8 mouse cellular contexts compared by ENCODE assay signal in the genomic region with DNA sequence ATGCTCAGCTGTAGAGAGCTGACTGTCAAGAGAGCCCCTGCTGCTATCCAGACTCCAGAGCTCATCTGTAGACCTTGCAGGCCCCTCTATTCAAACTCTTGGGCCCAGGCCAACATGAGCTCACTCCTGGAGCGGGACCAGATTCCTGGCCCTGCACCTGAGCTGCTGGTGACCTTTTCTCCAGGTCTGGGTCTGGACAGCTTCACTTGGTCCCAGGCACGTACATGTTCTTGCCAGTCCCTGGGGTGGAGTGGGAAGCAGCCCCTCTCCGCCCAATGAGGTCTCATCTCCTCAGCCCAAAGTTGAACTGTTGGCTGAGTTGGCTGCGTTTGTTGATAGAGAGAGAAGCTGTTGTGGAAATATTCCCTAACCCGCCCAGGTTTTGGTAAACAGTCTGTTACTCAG. TPM values are rescaled to one million over a fixed set of nuclear protein-coding genes. Genes with fewer than 3 reads are reported as not detected.
DNase-seq lines count a peak whose midpoint lies in the region; ATAC-seq lines count a peak whose summit lies in the region.

No protein-coding gene starts in this region.

- H3K36me3 ChIP-seq in midbrain, embryonic 10.5 days: peaks cover 12% of the 10 kb centered on the region; the same call in 1 of the 2 replicates
- no peaks in the 10 kb centered on the region for H3K36me3 ChIP-seq in midbrain, embryonic 11.5 days (ENCODE audit: control insufficient read depth, insufficient read depth, low read length)
- H3K36me3 ChIP-seq in lung, embryonic 16.5 days (ENCODE audit: control insufficient read depth, insufficient read depth, low read length): no peaks in the 10 kb centered on the region

- 87% methylated on average over 5 of the region's 5 CpGs for WGBS in midbrain, embryonic 10.5 days
- WGBS in midbrain, embryonic 11.5 days: 94% methylated on average over 5 of the region's 5 CpGs
- WGBS in lung, embryonic 16.5 days: 28% methylated on average over 5 of the region's 5 CpGs

- H3K4me1 ChIP-seq in midbrain, embryonic 10.5 days: peaks cover 89% of the 10 kb centered on the region
- H3K4me1 ChIP-seq in midbrain, embryonic 11.5 days (ENCODE audit: control insufficient read depth, insufficient read depth, low read length): peaks cover 47% of the 10 kb centered on the region
- H3K4me1 ChIP-seq in lung, embryonic 16.5 days (replicated peaks; ENCODE audit: control insufficient read depth, insufficient read depth, low read length): peaks cover 64% of the 10 kb centered on the region

- H3K4me2 ChIP-seq in midbrain, embryonic 11.5 days: no peak overlapping the region
- H3K4me2 ChIP-seq in lung, embryonic 16.5 days (ENCODE audit: low read depth, low read length): no peak overlapping the region

- no peak for DNase-seq in midbrain, embryonic 10.5 days (ENCODE audit: low spot score)
- DNase-seq in midbrain, embryonic 11.5 days (ENCODE audit: low spot score, missing footprints): no peak
- peak; percentile 59 to 61 for DNase-seq in cerebellum, postnatal 36 days
- peak; percentile 77 to 82 for DNase-seq in heart, postnatal 14 days
- no peak for DNase-seq in thymus, postnatal 36 days
- DNase-seq in thymus, postnatal 10 days (ENCODE audit: low spot score in 2 of 2): no peak
- no peak for DNase-seq in urinary bladder, adult 2 months (ENCODE audit: low spot score)

- H3K9ac ChIP-seq in midbrain, embryonic 11.5 days (ENCODE audit: low read length): no peak overlapping the region
- H3K9ac ChIP-seq in lung, embryonic 16.5 days (ENCODE audit: low read length): no peak overlapping the region

- no peak overlapping the region for H3K4me3 ChIP-seq in midbrain, embryonic 10.5 days
- H3K4me3 ChIP-seq in midbrain, embryonic 11.5 days (ENCODE audit: low read depth, low read length): no peak overlapping the region
- no peak overlapping the region for H3K4me3 ChIP-seq in lung, embryonic 16.5 days (ENCODE audit: low read length)

- H3K27ac ChIP-seq in midbrain, embryonic 10.5 days (replicated peaks): peak overlapping the region; percentile 60
- H3K27ac ChIP-seq in midbrain, embryonic 11.5 days (ENCODE audit: low read depth, low read length): no peak overlapping the region
- peak overlapping the region; percentile 61; the same call in 1 of the 2 replicates for H3K27ac ChIP-seq in lung, embryonic 16.5 days (ENCODE audit: low read length)

- peaks cover 17% of the 10 kb centered on the region; the same call in 1 of the 2 replicates for H3K27me3 ChIP-seq in midbrain, embryonic 10.5 days (ENCODE audit: low read depth, poor library complexity, severe bottlenecking)
- peaks cover 2% of the 10 kb centered on the region; the same call in 1 of the 2 replicates for H3K27me3 ChIP-seq in midbrain, embryonic 11.5 days (ENCODE audit: control insufficient read depth, insufficient read depth, low read length)
- H3K27me3 ChIP-seq in lung, embryonic 16.5 days (ENCODE audit: control insufficient read depth, insufficient read depth, low read depth, low read length): no peaks in the 10 kb centered on the region

- no peaks in the 10 kb centered on the region for H3K9me3 ChIP-seq in midbrain, embryonic 10.5 days (replicated peaks)
- no peaks in the 10 kb centered on the region for H3K9me3 ChIP-seq in midbrain, embryonic 11.5 days (ENCODE audit: control insufficient read depth, low read length)
- no peaks in the 10 kb centered on the region for H3K9me3 ChIP-seq in lung, embryonic 16.5 days (ENCODE audit: control insufficient read depth, low read length)

- intact Hi-C loops in heart, postnatal 14 days (cut with DNase I): loop anchor here (2.0 kb wide), 2 partner anchors 26 to 40 kb away; no protein-coding TSS in a partner anchor

- no peak for ATAC-seq in midbrain, embryonic 11.5 days (ENCODE audit: low FRiP score)
- ATAC-seq in lung, embryonic 16.5 days (ENCODE audit: low read depth): no peak

RNA-seq across cellular contexts. Expression of a gene that starts 45.3 kb away (rescaled TPM):
- 70.6 and 78.8 TPM in 2 replicates for polyA plus RNA-seq in midbrain, embryonic 10.5 days (2016; fragmentation: Nextera tagmentation; extraction: Ambion mirVana)
- 88.8 TPM in 2 replicates for polyA plus RNA-seq in midbrain, embryonic 11.5 days (2014; fragmentation: Nextera tagmentation; extraction: Ambion mirVana)
- total RNA-seq in heart, postnatal 14 days (2021): 100 to 1,000 TPM; 226 to 277 TPM
- 50.6 and 55.5 TPM in 2 replicates for polyA plus RNA-seq in lung, embryonic 16.5 days (2015; fragmentation: Nextera tagmentation; extraction: Ambion mirVana)
- 77.3 and 83.9 TPM in 2 replicates for polyA plus RNA-seq in urinary bladder, adult 2 months (2012; rRNA removed)

Comparison
In these comparisons a context has a peak if more than half of its experiments do, and no peak if none do; other contexts are left out.
1. DNase-seq: peak in cerebellum, postnatal 36 days (2 of 2) and heart, postnatal 14 days (2 of 2); none in midbrain, embryonic 10.5 days (single experiment), midbrain, embryonic 11.5 days (single experiment), thymus, postnatal 36 days (0 of 2), thymus, postnatal 10 days (0 of 2) and urinary bladder, adult 2 months (single experiment).